Mouse (Mus musculus) liver (tissue): ENCODE measurements at regions not wholly inside any gene's neighbourhood (a gene's known extent, or its start where the extent isn't known, plus 50 kb on each side); places are given as distances from the start of the nearest gene placed in this dataset.
A peak's percentile ranks its signal among the peaks of the same experiment; 100 is the strongest.

Experiments used
- DNase-seq: peaks from one replicate; pipeline ENCODE4 v3.0.0-alpha.2; 2020; ENCODE audit warnings: mixed read lengths

- no peak for DNase-seq
Observed at GRCm38 (mm10) chr10:29921658-29922057, 278.7 kb downstream of the Cenpw start.

DNA sequence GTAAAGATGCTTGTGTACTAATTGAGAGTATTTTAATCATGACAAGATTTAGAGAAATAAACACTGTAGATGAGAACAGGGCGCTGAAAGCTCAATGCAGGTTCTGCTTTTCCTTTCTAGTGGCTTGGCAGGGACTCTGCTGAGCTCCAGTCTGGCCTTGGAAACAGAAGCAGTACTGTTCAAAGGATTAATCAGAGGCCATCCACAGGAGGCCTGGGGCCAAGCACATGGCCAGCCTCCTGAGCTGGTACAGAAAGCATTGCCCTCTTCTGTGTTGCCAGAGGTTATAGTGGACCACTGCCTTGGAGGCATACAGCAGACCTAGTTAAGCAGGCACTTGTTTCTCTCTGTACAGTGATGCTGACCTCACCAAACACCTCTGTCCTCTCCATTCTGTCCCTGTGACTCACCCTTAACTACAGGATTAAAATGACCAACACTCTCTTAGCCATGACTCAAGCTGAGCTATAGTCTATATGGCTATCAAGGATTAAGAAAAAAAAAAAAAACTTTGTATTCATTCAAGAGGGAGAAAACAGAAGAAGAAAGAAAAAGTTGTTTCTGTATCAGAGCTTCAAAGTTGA is 302.5 kb downstream of the Cenpw start:
- no peak for DNase-seq

DNA sequence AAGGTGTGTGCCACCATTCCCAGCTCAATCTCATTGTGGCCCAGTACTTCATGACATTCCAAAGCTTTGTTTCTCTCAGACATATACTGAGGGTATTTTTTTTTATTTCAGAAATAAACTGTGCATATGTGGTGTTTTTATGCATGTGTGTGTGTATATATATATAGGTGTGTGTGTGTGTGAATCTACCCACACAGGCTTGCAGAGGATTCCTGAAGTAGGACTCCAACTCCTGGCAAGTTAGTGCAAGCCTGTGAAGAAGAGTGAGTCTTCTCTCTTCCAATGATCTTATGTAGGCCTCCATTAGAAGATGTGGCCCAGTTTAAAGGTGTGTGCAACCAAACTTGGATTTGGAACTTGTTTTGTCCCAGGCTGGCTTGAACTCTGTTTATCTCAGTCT is 328.9 kb upstream of the Rspo3 start:
- no peak for DNase-seq

- DNase-seq = no peak
Observed at GRCm38 (mm10) chr10:29855749-29856313, 320.2 kb upstream of the Rspo3 start.

DNA sequence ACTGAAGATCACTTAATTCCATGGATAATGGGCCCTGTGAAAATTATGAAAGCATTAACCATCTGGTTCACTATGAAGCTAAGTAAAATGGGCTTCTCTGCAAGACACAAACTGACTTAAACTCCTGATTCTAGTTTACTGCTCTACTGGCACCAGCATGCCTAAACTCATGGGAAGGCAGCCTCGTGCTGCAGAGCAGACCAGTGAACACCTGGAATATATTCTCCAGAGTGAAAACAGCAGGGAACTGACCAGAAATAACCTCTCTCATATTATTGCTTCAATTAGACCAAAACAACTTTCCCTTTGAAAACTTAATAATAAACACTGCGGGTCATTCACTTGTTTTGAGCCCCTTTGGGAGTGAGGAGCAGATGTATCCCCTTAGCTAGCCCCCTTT is 316.8 kb upstream of the Rspo3 start:
- DNase-seq = no peak

GRCm38 (mm10) chr10:29824939-29825658 is 289.4 kb upstream of the Rspo3 start:
- DNase-seq = no peak

DNA sequence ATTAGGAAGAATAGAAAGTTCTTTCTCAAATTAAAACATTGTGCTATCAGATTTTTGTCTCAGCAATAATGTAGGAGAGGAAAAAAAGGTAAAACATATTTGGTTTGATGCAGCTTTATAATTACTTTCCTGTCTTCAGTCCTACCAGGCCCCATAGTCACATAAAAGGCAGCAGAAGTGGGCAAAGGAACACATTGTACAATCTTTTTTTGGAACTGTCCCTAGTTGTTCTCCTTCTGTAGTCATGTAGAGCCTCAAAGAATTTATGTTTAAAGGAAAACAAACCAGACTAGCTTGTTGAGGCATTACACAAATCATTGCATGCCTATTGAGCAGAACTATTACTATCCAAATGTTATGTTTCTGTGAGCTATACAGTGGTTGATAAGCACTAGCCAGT is 288.7 kb upstream of the Rspo3 start:
- no peak for DNase-seq

- DNase-seq = no peak
Observed at GRCm38 (mm10) chr10:29823177-29823576, 287.5 kb upstream of the Rspo3 start.

- peak; percentile 24 for DNase-seq
Observed at GRCm38 (mm10) chr10:29803915-29804545, 268.4 kb upstream of the Rspo3 start.

- no peak for DNase-seq
Observed at GRCm38 (mm10) chr10:29802637-29803036, 267.0 kb upstream of the Rspo3 start.

- DNase-seq = no peak
Observed at GRCm38 (mm10) chr10:29794663-29795062, 259.0 kb upstream of the Rspo3 start.

DNA sequence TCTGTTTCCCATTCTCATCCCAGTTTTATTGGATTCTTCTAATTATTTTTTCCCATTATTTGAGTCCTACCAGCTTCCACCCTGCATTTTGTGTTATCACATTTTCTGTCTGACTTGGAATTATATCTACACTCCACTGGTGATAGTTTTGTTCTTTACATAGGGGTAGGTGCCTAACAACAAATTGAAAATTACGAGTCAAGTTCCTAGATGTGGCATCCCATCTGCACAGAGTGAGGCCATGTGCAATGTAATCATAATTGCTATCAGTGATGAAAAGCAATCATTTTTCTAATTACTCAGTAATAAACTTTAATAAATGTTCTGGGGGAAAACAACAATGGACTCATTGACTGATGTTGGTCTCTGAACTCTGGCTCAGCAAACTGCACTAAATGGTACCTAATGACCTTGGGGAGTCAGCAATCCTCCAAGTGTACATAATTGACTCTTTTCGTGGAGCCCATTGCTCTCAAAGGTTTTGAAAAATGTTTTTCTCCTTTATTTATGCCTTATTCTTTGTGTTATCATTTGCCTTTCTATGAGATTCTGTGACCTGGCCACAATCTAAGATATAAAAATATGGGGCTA is 250.6 kb upstream of the Rspo3 start:
- DNase-seq = no peak

DNA sequence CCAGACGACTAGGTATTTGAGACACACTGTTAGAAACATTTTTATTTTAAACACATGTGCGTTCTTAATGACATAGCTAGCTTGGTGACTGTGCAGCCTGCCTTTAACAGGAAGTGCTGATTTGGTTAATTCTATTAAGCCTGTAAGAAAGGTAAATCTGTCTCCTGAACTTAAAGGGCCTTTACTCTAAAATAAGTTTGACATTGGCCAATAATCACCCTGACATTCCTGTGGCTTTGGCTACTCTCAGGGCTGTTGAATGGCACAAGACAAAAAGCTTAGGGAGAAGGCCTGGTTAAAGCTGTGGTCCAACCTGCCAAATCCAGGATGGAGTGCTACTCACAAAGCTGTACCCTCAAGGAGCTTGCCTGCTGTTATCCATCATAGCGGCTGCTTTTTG is 201.0 kb upstream of the Rspo3 start:
- no peak for DNase-seq

DNA sequence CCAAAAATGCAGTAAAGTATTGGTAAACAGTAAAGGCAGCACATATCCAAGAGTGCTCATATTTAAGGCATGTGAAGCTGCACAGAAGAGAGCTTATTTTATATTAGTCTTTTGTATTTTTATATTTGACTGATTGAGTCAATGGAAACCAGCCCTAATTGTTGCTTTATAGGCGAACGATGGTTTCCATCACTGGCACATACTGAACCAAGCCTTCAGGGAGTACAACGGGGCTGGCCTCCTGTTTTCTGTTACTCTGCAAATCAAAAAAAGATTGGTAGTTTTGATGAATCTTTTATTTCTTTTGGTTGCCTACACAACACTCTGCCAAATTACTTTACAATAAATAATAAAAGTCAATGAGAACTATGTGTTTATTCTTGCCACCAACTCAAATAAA is 189.7 kb upstream of the Rspo3 start:
- no peak for DNase-seq

DNA sequence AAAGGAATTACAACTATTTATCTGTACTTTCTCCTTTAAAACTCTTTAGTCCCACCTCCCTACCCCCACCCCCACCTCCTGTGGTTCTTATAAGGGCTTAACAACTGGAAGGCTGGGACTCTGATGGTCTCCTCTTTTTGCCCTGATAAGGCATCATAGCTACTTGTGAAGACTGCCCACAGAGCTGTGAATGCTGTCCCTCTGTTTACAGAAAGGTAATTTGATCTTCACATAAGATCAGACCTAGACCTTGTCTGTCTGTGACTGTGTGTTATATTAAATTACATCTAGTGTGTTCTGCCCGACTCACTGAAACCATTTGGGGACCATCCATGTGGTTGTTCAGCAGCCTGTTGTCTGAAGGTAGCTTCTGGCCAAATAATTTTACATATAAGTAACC is 175.3 kb upstream of the Rspo3 start:
- no peak for DNase-seq

GRCm38 (mm10) chr10:29708653-29709052 is 173.0 kb upstream of the Rspo3 start:
- DNase-seq = no peak

DNA sequence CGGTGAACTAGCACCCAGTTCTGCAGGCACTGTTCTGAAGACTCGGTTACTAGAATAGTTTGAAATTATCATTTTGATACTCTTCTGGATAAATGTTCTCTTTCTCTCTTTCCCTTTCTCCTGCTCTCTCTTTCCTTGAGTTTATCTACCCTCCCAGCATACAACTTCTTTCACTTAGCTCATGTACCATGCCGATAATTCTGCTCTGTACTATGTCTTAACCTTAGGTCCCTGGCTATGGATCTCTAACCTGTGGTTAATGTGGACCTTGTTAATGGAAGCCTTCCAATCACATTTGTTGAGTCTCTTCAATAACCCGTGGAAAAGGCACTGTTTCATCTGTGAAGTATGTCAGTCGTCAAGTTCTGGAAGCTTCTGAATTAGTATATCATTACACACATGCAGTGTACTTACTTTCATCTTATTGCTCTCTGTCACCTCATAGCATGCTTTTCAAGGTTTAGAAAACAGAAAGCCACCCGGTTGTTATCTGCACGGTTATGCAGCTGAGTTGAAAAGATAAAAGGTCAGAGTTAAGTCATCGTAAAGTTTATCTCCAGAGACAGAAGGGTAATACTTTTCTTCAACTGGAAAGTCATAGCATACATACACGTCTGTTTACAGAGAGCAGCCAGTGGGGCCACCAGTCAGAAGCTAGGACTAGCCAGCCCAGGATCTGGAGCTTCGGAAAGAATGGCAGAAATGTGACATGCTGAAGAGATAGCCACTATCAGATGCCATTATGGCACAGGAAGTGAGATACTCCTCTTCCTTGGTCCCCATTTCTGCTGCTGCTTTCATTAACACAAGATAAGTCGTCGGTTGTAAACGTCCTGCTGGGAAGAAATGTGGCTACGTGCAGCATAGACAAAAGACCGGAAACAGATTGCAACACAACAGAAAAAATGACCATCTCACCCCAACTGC is 157.6 kb upstream of the Rspo3 start:
- peak; percentile 33 for DNase-seq

GRCm38 (mm10) chr10:29689529-29689928 is 153.9 kb upstream of the Rspo3 start:
- no peak for DNase-seq

GRCm38 (mm10) chr10:29686982-29687381 is 151.3 kb upstream of the Rspo3 start:
- no peak for DNase-seq

GRCm38 (mm10) chr10:29674377-29674776 is 138.7 kb upstream of the Rspo3 start:
- no peak for DNase-seq

- DNase-seq = no peak
Observed at GRCm38 (mm10) chr10:29661752-29662151, 126.1 kb upstream of the Rspo3 start.

DNA sequence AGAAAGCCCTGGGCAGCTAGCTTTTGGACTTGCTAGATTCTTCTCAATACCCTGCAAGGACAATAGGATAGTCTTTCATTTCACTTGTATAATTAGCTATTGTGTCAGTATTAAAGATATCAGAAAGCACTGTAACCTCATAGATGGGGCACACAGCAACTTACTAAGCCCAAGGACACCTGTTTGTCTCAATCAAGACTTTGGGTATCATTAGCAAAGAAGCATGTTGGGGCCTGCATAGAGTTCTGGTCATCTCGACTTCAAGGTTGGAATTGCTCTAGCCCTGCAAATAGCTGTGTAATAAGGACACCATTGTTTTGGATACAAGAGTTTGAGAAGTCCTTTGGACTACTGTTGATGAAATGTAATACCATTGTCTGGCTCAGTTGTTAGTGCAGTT is 104.6 kb upstream of the Rspo3 start:
- no peak for DNase-seq

GRCm38 (mm10) chr10:29635828-29636227 is 100.2 kb upstream of the Rspo3 start:
- DNase-seq = no peak
